Mouse (Mus musculus) heart, embryonic 16.5 days (tissue): ENCODE results near the gene Rabl6. TPM values are rescaled to one million over a fixed set of nuclear protein-coding genes. Genes with fewer than 3 reads are reported as not detected.

ENCODE experiments used
- ATAC-seq: fragments of 200-750 bp; cut with Nextera tagmentation; replicated peaks from 2 replicates; pipeline ENCODE4 v1.8.0; 2017; ENCODE audit warnings: moderate number of reproducible peaks; ENCODE audit not compliant: insufficient read depth, low FRiP score; ENCODE audit errors: extremely low read depth
- H3K27ac ChIP-seq: fragments of 300-500 bp; sonication (generic); 2 replicates; pipeline ENCODE4 v1.5.1; 2014; ENCODE audit warnings: mild to moderate bottlenecking, low read length, control low read depth, moderate library complexity
- H3K27me3 ChIP-seq: fragments of 300-500 bp; sonication (generic); 2 replicates; pipeline ENCODE4 v1.6.1; 2014; ENCODE audit warnings: low read length, mixed read lengths; ENCODE audit not compliant: control insufficient read depth, insufficient read depth
- H3K36me3 ChIP-seq: fragments of 300-500 bp; sonication (generic); 2 replicates; pipeline ENCODE4 v1.6.1; 2014; ENCODE audit not compliant: control insufficient read depth, insufficient read depth
- H3K4me1 ChIP-seq: fragments of 300-500 bp; sonication (generic); 2 replicates; pipeline ENCODE4 v1.6.1; 2014; ENCODE audit warnings: low read length, mixed read lengths; ENCODE audit not compliant: control insufficient read depth, insufficient read depth
- H3K4me2 ChIP-seq: fragments of 300-500 bp; sonication (generic); 2 replicates; pipeline ENCODE4 v1.6.1; 2014; ENCODE audit warnings: low read depth, mild to moderate bottlenecking, control low read depth, low read length
- H3K4me3 ChIP-seq: fragments of 300-500 bp; sonication (generic); 2 replicates; pipeline ENCODE4 v1.5.1; 2014; ENCODE audit warnings: mild to moderate bottlenecking, control low read depth, low read length
- H3K9ac ChIP-seq: fragments of 300-500 bp; sonication (generic); 2 replicates; pipeline ENCODE4 v1.6.1; 2014; ENCODE audit warnings: low read length, control low read depth
- H3K9me3 ChIP-seq: fragments of 300-500 bp; sonication (generic); replicated peaks from 2 replicates; pipeline ENCODE4 v1.6.1; 2016; ENCODE audit warnings: low read length; ENCODE audit not compliant: control insufficient read depth
- WGBS: fragments of 180-500 bp; shearing (Covaris S2); extraction: QIAGEN DNeasy Blood & Tissue Kit; methylation state at CpG from one replicate; pipeline ENCODE4 v1.1.7; 2014; 5-methylcytosine and 5-hydroxymethylcytosine counted together
- polyA plus RNA-seq: library from polyadenylated mRNA; unstranded; fragments of >200 nt; fragmentation: Nextera tagmentation; extraction: Ambion mirVana; gene quantifications from 2 replicates; pipeline ENCODE4 v1.2.1, GENCODE M21; 2015

The Rabl6 gene
- polyA plus RNA-seq, 1 experiment from 2014 or later: 42.7 TPM

- WGBS: 76% methylated on average over 3 of the region's 3 CpGs
- Histone ChIP-seq H3K27me3 (peaks cover 18% of the 10 kb centered on the region), H3K27ac (no peak overlapping the region), H3K4me1 (peaks cover 35% of the 10 kb centered on the region), H3K9me3 (no peaks in the 10 kb centered on the region), H3K4me2 (no peak overlapping the region), H3K4me3 (no peak overlapping the region), H3K36me3 (peaks cover 14% of the 10 kb centered on the region), H3K9ac (no peak overlapping the region)
- no peak for ATAC-seq
These were observed 24.2 kb downstream of the Rabl6 start for GRCm38 (mm10) chr2:25584152-25584551.

GRCm38 (mm10) chr2:25583571-25583970 lies 24.8 kb downstream of the Rabl6 start:
- Histone ChIP-seq H3K9me3 (no peaks in the 10 kb centered on the region), H3K4me1 (peaks cover 38% of the 10 kb centered on the region), H3K9ac (no peak overlapping the region)

GRCm38 (mm10) chr2:25583120-25583481 lies 25.2 kb downstream of the Rabl6 start:
- no peak overlapping the region for H3K4me3 ChIP-seq
- peaks cover 12% of the 10 kb centered on the region for H3K36me3 ChIP-seq
- H3K4me1 ChIP-seq: peaks cover 38% of the 10 kb centered on the region
- WGBS: 87% methylated on average over 6 of the region's 6 CpGs
- H3K27ac ChIP-seq: no peak overlapping the region
- no peak overlapping the region for H3K9ac ChIP-seq
- no peak for ATAC-seq
- H3K9me3 ChIP-seq: no peaks in the 10 kb centered on the region
- no peak overlapping the region for H3K4me2 ChIP-seq
- peaks cover 29% of the 10 kb centered on the region for H3K27me3 ChIP-seq

More at GRCm38 (mm10) chr2:25583571-25583970, 24.8 kb downstream of the Rabl6 start:
- Histone ChIP-seq H3K36me3 (peaks cover 14% of the 10 kb centered on the region), H3K27me3 (peaks cover 24% of the 10 kb centered on the region), H3K27ac (no peak overlapping the region), H3K4me2 (no peak overlapping the region), H3K4me3 (no peak overlapping the region)
- 82% methylated on average over 4 of the region's 4 CpGs for whole genome bisulfite sequencing
- no peak for ATAC-seq

- no peak overlapping the region for H3K4me2 ChIP-seq
These were observed 25.7 kb downstream of the Rabl6 start for GRCm38 (mm10) chr2:25582466-25583119.

DNA sequence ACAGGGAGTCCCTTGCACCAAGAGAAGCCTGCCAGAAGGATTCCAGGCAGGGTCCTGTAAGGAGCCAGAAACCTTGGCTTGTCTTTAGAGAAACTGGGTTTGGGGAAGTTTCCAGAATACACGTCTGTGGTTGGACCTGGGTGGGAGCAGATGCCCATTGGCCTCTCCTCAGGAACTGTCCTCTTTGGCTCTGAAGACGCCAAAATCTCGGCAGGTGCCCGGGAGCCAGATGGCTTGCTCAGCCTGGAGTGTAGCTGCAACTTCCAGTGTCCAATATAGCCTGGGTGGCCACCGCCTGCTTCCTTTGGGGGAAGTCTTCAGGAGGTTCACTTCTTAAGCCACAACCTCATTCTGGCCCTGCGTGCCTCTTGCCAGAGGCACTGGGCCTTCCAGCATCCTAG lies 26.4 kb downstream of the Rabl6 start:
- WGBS: 25% methylated on average over 6 of the region's 6 CpGs
- Histone ChIP-seq H3K27ac (no peak overlapping the region), H3K4me1 (peaks cover 39% of the 10 kb centered on the region), H3K9me3 (no peaks in the 10 kb centered on the region), H3K27me3 (peaks cover 41% of the 10 kb centered on the region), H3K4me2 (peak overlapping the region; percentile 3; the same call in 1 of the 2 replicates), H3K9ac (no peak overlapping the region), H3K36me3 (peaks cover 12% of the 10 kb centered on the region), H3K4me3 (no peak overlapping the region)
- ATAC-seq: no peak

More at GRCm38 (mm10) chr2:25582466-25583119, 25.7 kb downstream of the Rabl6 start:
- no peak overlapping the region for H3K4me3 ChIP-seq
- no peak for ATAC-seq
- WGBS: 47% methylated on average over 12 of the region's 12 CpGs
- peaks cover 41% of the 10 kb centered on the region for H3K4me1 ChIP-seq
- no peak overlapping the region for H3K9ac ChIP-seq
- peaks cover 34% of the 10 kb centered on the region for H3K27me3 ChIP-seq
- peaks cover 12% of the 10 kb centered on the region for H3K36me3 ChIP-seq
- H3K27ac ChIP-seq: no peak overlapping the region
- no peaks in the 10 kb centered on the region for H3K9me3 ChIP-seq

DNA sequence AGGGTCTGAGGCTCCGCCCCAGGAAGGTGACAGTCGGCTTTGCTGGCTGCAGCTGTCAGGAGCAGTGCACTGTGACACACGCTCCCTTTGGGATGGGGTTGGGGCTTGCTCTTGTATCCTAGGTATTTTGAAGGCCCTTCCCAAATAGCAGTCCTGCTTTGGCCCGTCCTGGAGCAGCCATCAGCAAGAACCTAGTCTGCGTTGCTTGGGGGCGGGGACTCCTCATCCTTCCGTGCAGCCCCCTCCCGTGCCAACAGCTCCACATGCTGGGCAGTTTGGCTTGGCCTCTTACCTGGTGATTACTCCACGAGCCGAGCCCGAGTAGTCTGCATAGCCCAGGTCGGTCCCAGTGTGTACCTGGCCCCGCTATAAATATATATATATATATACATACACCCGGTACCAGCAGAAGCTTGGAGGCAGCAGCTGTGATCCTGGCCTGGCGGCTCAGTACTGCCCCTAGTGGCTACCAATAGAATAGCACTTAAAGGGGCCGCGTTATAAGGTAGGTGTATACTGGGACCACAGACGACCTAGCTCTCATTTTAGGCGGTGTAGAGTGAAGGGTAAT lies 26.9 kb downstream of the Rabl6 start, which contains the start of gene Ajm1:
Gene Ajm1 (minus strand): TSS at position 464 of the 571 bp plus-strand sequence.
- Histone ChIP-seq H3K4me1 (peaks cover 36% of the 10 kb centered on the region), H3K9me3 (no peaks in the 10 kb centered on the region), H3K4me2 (peak within 1 kb of the TSS; percentile 78), H3K36me3 (peaks cover 9% of the 10 kb centered on the region), H3K27me3 (peaks cover 46% of the 10 kb centered on the region), H3K27ac (no peak within 1 kb of the TSS), H3K9ac (peak within 1 kb of the TSS; percentile 48; the same call in 1 of the 2 replicates), H3K4me3 (peak within 1 kb of the TSS; percentile 46)
- 5% methylated on average over 19 of the region's 19 CpGs for WGBS
- ATAC-seq: peak; percentile 73

- Histone ChIP-seq H3K9ac (no peak overlapping the region), H3K4me2 (no peak overlapping the region), H3K4me3 (no peak overlapping the region), H3K27me3 (peaks cover 49% of the 10 kb centered on the region), H3K9me3 (no peaks in the 10 kb centered on the region), H3K27ac (no peak overlapping the region), H3K4me1 (peaks cover 38% of the 10 kb centered on the region), H3K36me3 (peaks cover 9% of the 10 kb centered on the region)
- no peak for ATAC-seq
- 51% methylated on average over 6 of the region's 6 CpGs for WGBS
These were observed 27.7 kb downstream of the Rabl6 start for GRCm38 (mm10) chr2:25580621-25581101.

GRCm38 (mm10) chr2:25579737-25580460 lies 28.4 kb downstream of the Rabl6 start:
- no peak for ATAC-seq
- no peak overlapping the region for H3K9ac ChIP-seq
- peak overlapping the region; percentile 51 for H3K4me2 ChIP-seq
- no peak overlapping the region for H3K27ac ChIP-seq
- peaks cover 49% of the 10 kb centered on the region for H3K27me3 ChIP-seq
- peaks cover 42% of the 10 kb centered on the region for H3K4me1 ChIP-seq
- WGBS: 3% methylated on average over 27 of the region's 27 CpGs
- H3K9me3 ChIP-seq: no peaks in the 10 kb centered on the region
- H3K36me3 ChIP-seq: peaks cover 5% of the 10 kb centered on the region
- H3K4me3 ChIP-seq: peak overlapping the region; percentile 37
